Mouse (Mus musculus) right cerebral cortex, adult 2 months (tissue): ENCODE results near the gene Cept1.
"Not testable (repeated sequence)": the region's sequence is repeated elsewhere in the genome, so short reads cannot be mapped to it uniquely, and the experiment has no call there.

Experiments
- DNase-seq, 2 experiments: peaks; one replicate each; pipeline ENCODE4 v3.0.0; 2021 to 2022; ENCODE audit warnings: low spot score in 2 of 2

Gene Cept1

GRCm38 (mm10) chr3:106547171-106547923 is at the start of gene Cept1, which contains the start of gene Dram2:
TSS of gene Cept1 (minus strand) at chr3:106547802.
TSS of gene Dram2 (plus strand) at chr3:106547798.
- DNase-seq, result peak; percentile 92 to 96

- not testable (repeated sequence) for DNase-seq
These were observed 46.0 kb upstream of the Cept1 start for GRCm38 (mm10) chr3:106593631-106594030.

- no peak for DNase-seq
These were observed 31.7 kb upstream of the Cept1 start for GRCm38 (mm10) chr3:106579296-106579695.

- DNase-seq, result no peak
These were observed 25.6 kb upstream of the Cept1 start for GRCm38 (mm10) chr3:106573191-106573590.

- no peak for DNase-seq
These were observed 18.3 kb upstream of the Cept1 start for GRCm38 (mm10) chr3:106565876-106566275.

- no peak for DNase-seq
These were observed 10.7 kb upstream of the Cept1 start for GRCm38 (mm10) chr3:106558271-106558670.

GRCm38 (mm10) chr3:106555743-106556250 is 8.2 kb upstream of the Cept1 start:
- DNase-seq, result no peak

- DNase-seq, result no peak
These were observed 5.8 kb upstream of the Cept1 start for GRCm38 (mm10) chr3:106553411-106553810.

GRCm38 (mm10) chr3:106548971-106549370 is 1.4 kb upstream of the Cept1 start:
- DNase-seq, result no peak

- no peak for DNase-seq
These were observed 430 bp upstream of the Cept1 start for GRCm38 (mm10) chr3:106547924-106548539.

- no peak for DNase-seq
These were observed 2.8 kb downstream of the Cept1 start for GRCm38 (mm10) chr3:106544721-106545316.

GRCm38 (mm10) chr3:106533277-106533676 is 14.3 kb downstream of the Cept1 start:
- DNase-seq, result no peak

- no peak for DNase-seq
These were observed 19.6 kb downstream of the Cept1 start for GRCm38 (mm10) chr3:106528032-106528431.

- DNase-seq, result no peak
These were observed 21.2 kb downstream of the Cept1 start for GRCm38 (mm10) chr3:106526411-106526810.

- no peak for DNase-seq
These were observed 24.9 kb downstream of the Cept1 start for GRCm38 (mm10) chr3:106522730-106523129.

- no peak for DNase-seq
These were observed 32.6 kb downstream of the Cept1 start for GRCm38 (mm10) chr3:106515016-106515415.

GRCm38 (mm10) chr3:106510669-106511068 is 36.9 kb downstream of the Cept1 start:
- DNase-seq, result no peak

GRCm38 (mm10) chr3:106502892-106503291 is 44.7 kb downstream of the Cept1 start:
- DNase-seq, result no peak

GRCm38 (mm10) chr3:106500510-106500909 is 47.1 kb downstream of the Cept1 start:
- DNase-seq, result no peak

- no peak for DNase-seq
These were observed 50.6 kb downstream of the Cept1 start for GRCm38 (mm10) chr3:106496996-106497395.

- peak; percentile 22 to 32 for DNase-seq
These were observed 51.4 kb downstream of the Cept1 start for GRCm38 (mm10) chr3:106496045-106496721.
